Mouse (Mus musculus) heart, embryonic 11.5 days (tissue): ENCODE results near the gene Robo3. TPM values are rescaled to one million over a fixed set of nuclear protein-coding genes. Genes with fewer than 3 reads are reported as not detected.

Source experiments
- ATAC-seq: fragments of 200-750 bp; cut with Nextera tagmentation; replicated peaks from 2 replicates; pipeline ENCODE4 v1.8.0; 2017; ENCODE audit warnings: moderate library complexity; ENCODE audit not compliant: insufficient number of reproducible peaks, low FRiP score, low TSS enrichment
- H3K27ac ChIP-seq: fragments of 300-500 bp; sonication (generic); 2 replicates; pipeline ENCODE4 v1.5.1; 2014; ENCODE audit warnings: mild to moderate bottlenecking, low read depth, low read length
- H3K27me3 ChIP-seq: fragments of 300-500 bp; sonication (generic); 2 replicates; pipeline ENCODE4 v1.6.1; 2014; ENCODE audit warnings: mild to moderate bottlenecking, low read length, mixed read lengths; ENCODE audit not compliant: control insufficient read depth, insufficient read depth
- H3K36me3 ChIP-seq: fragments of 300-500 bp; sonication (generic); 2 replicates; pipeline ENCODE4 v1.6.1; 2014; ENCODE audit warnings: mild to moderate bottlenecking, low read length, moderate library complexity, mixed read lengths; ENCODE audit not compliant: control insufficient read depth, insufficient read depth
- H3K4me1 ChIP-seq: fragments of 300-500 bp; sonication (generic); 2 replicates; pipeline ENCODE4 v1.6.1; 2014; ENCODE audit warnings: low read length; ENCODE audit not compliant: control insufficient read depth, insufficient read depth
- H3K4me2 ChIP-seq: fragments of 300-500 bp; sonication (generic); 2 replicates; pipeline ENCODE4 v1.6.1; 2014; ENCODE audit warnings: mild to moderate bottlenecking, moderate library complexity
- H3K4me3 ChIP-seq: fragments of 300-500 bp; sonication (generic); 2 replicates; pipeline ENCODE4 v1.5.1; 2014; ENCODE audit warnings: low read depth, low read length
- H3K9ac ChIP-seq: fragments of 300-500 bp; sonication (generic); 2 replicates; pipeline ENCODE4 v1.6.1; 2014; ENCODE audit warnings: mild to moderate bottlenecking, low read depth, low read length, moderate library complexity
- H3K9me3 ChIP-seq: fragments of 300-500 bp; sonication (generic); replicated peaks from 2 replicates; pipeline ENCODE4 v1.6.1; 2016; ENCODE audit warnings: low read length; ENCODE audit not compliant: control insufficient read depth
- WGBS: fragments of 180-500 bp; shearing (Covaris S2); extraction: QIAGEN DNeasy Blood & Tissue Kit; methylation state at CpG from one replicate; pipeline ENCODE4 v1.1.7; 2014; ENCODE audit not compliant: insufficient replicate concordance; 5-methylcytosine and 5-hydroxymethylcytosine counted together
- polyA plus RNA-seq: library from polyadenylated mRNA; unstranded; fragments of >200 nt; fragmentation: Nextera tagmentation; extraction: Ambion mirVana; gene quantifications from 2 replicates; pipeline ENCODE4 v1.2.1, GENCODE M21; 2014

The Robo3 gene
- polyA plus RNA-seq, 1 experiment from 2014 or later = 0.29 TPM

DNA sequence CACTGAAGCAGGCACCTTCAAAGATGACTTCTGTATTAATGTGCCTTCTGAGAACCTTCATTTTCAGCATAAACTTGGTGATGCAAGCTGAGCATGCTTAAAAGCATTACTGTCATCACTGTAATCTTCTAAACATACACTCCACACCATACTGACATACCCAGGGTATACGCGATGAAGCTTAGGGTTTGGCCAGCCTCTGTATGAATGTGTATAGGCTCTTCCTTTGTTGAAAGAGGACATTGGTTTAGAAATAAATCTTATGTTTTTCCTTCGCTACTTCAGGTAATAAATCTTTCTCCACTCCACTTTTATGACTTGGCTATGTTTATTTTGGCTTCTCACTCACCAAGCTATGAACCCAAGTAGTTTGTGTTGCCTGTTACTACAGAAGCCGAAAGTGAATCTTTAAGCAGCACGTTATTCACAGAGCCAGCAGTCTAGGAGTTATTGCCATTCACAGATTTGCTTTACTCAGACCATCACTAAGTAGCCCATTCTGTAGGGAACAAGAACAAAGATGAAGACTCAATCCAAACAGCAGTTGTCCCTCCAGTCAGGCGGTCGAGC, 61.7 kb downstream of the Robo3 start:
- WGBS = 79% methylated on average over 7 of the region's 7 CpGs
- no peak for ATAC-seq

DNA sequence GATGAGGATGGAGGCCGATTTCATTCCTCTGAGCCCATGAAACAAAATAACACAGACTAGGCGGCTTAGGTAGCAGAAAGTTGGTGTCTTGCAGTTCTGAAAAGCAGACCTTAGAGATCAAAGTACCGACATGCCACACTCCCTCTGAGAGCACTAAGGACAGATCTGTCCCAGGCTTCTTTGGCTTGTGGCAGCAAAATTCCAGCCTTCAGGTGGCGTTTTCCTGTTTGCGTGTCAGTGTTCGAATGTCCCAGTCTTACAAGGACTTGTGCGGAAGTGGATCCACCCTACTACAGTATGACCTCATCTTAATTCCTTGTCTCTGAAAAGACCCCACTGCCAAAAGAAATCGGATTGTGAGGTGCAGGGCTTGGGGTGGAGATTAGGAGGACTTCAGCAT, 64.2 kb downstream of the Robo3 start:
- Histone ChIP-seq H3K27ac (no peak overlapping the region), H3K27me3 (no peaks in the 10 kb centered on the region), H3K4me3 (no peak overlapping the region), H3K4me2 (no peak overlapping the region), H3K9me3 (no peaks in the 10 kb centered on the region), H3K9ac (no peak overlapping the region), H3K4me1 (no peaks in the 10 kb centered on the region), H3K36me3 (no peaks in the 10 kb centered on the region)
- 64% methylated on average over 8 of the region's 8 CpGs for WGBS
- no peak for ATAC-seq

More for the DNA sequence above, 61.7 kb downstream of the Robo3 start:
- no peaks in the 10 kb centered on the region for H3K27me3 ChIP-seq
- H3K4me1 ChIP-seq = no peaks in the 10 kb centered on the region
- H3K27ac ChIP-seq = no peak overlapping the region
- H3K9ac ChIP-seq = no peak overlapping the region
- no peak overlapping the region for H3K4me2 ChIP-seq
- no peak overlapping the region for H3K4me3 ChIP-seq
- no peaks in the 10 kb centered on the region for H3K9me3 ChIP-seq
- H3K36me3 ChIP-seq = no peaks in the 10 kb centered on the region

DNA sequence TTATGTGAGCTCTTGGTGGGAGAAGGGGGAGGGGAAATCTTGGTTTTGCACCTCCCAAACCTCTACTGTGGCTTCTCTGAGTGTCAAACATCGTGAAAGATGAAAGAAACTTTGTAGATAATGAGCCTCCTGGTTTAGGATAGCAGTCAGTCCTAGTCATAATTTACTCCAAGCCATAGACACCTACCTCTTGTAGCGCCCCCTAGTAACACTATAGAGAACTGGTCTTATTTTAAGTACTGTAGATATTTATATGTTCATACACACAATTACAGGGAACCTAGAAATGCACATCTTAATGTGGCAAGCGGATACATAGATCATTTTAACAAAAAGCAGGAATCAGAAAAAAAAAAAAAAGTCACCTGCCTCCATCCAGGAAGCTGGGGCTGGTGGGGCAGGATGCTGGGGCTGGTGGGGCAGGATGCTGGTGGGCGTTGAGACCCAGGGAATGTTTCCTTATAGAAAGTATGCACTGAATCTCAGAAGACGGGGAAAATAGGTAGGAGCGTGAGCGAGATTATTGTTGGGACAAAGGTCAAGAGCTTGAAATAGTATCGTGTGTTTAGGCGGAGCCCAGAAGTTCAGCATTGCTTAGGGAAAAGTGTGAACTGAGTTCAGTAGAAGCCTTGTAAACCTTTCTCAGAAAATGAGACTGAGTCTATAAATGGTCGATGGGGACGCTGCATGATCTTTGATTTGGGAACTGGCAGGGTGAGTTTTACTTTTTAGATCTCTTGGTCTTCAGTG, 64.8 kb downstream of the Robo3 start:
- no peak overlapping the region for H3K27ac ChIP-seq
- no peak overlapping the region for H3K4me3 ChIP-seq
- 70% methylated on average over 11 of the region's 11 CpGs for WGBS
- no peaks in the 10 kb centered on the region for H3K27me3 ChIP-seq
- no peaks in the 10 kb centered on the region for H3K36me3 ChIP-seq
- H3K9ac ChIP-seq = no peak overlapping the region
- no peaks in the 10 kb centered on the region for H3K4me1 ChIP-seq
- H3K4me2 ChIP-seq = no peak overlapping the region
- no peaks in the 10 kb centered on the region for H3K9me3 ChIP-seq
- ATAC-seq = no peak

- Histone ChIP-seq H3K27ac (no peak within 1 kb of the TSS), H3K9ac (no peak within 1 kb of the TSS), H3K9me3 (no peaks in the 10 kb centered on the region), H3K36me3 (no peaks in the 10 kb centered on the region), H3K4me3 (no peak within 1 kb of the TSS), H3K27me3 (no peaks in the 10 kb centered on the region), H3K4me1 (no peaks in the 10 kb centered on the region), H3K4me2 (no peak within 1 kb of the TSS)
- ATAC-seq = no peak
- WGBS = 81% methylated on average over 17 of the region's 17 CpGs
These were observed 65.6 kb downstream of the Robo3 start, which contains the start of gene Hepacam for GRCm38 (mm10) chr9:37367301-37368080. Gene Hepacam (plus strand): TSS chr9:37367351.

- Histone ChIP-seq H3K4me2 (no peak overlapping the region), H3K36me3 (no peaks in the 10 kb centered on the region), H3K9me3 (no peaks in the 10 kb centered on the region), H3K4me1 (no peaks in the 10 kb centered on the region), H3K9ac (no peak overlapping the region), H3K27me3 (no peaks in the 10 kb centered on the region), H3K4me3 (no peak overlapping the region), H3K27ac (no peak overlapping the region)
- WGBS = 50% methylated on average over 5 of the region's 5 CpGs
- ATAC-seq = no peak
These were observed 67.3 kb downstream of the Robo3 start for GRCm38 (mm10) chr9:37365706-37366105.

Other genes starting within 250 kb of the Robo3 start
- gene Tmem218, start 225.0 kb downstream of the Robo3 start, polyA plus RNA-seq = 8.2 and 8.7 TPM in 2 replicates
- gene Slc37a2, start 177.5 kb downstream of the Robo3 start, polyA plus RNA-seq = 0.94 and 1.6 TPM in 2 replicates
- gene Ccdc15, start 84.8 kb downstream of the Robo3 start, polyA plus RNA-seq = 3.4 and 5.3 TPM in 2 replicates
- gene Hepacam, start 65.9 kb downstream of the Robo3 start, polyA plus RNA-seq = not detected in 2 replicates
- 2.5 and 3.3 TPM in 2 replicates for gene Robo4, start 31.3 kb downstream of the Robo3 start, polyA plus RNA-seq
- 20.2 and 20.5 TPM in 2 replicates for gene Msantd2, start 56.1 kb upstream of the Robo3 start, polyA plus RNA-seq
- gene Esam, start 94.8 kb upstream of the Robo3 start, polyA plus RNA-seq = 45.4 and 59.6 TPM in 2 replicates
- gene Vsig2, start 106.0 kb upstream of the Robo3 start, polyA plus RNA-seq = 1.5 and 1.6 TPM in 2 replicates
- 4.8 and 5.2 TPM in 2 replicates for gene Nrgn, start 119.7 kb upstream of the Robo3 start, polyA plus RNA-seq
- gene Siae, start 122.5 kb upstream of the Robo3 start, polyA plus RNA-seq = 7.8 and 10.6 TPM in 2 replicates
- gene Spa17, start 180.5 kb upstream of the Robo3 start, polyA plus RNA-seq = 5.7 and 10.0 TPM in 2 replicates
- 182 and 188 TPM in 2 replicates for gene Tbrg1, start 224.1 kb upstream of the Robo3 start, polyA plus RNA-seq
- gene Panx3, start 236.0 kb upstream of the Robo3 start, polyA plus RNA-seq = 0.08 and 0.10 TPM in 2 replicates